Mouse (Mus musculus): ENCODE results near the gene Cux2. TPM values are rescaled to one million over a fixed set of nuclear protein-coding genes. Genes with fewer than 3 reads are reported as not detected.
A peak's percentile ranks its signal among the peaks of the same experiment; 100 is the strongest.
"Not testable (repeated sequence)": the region's sequence is repeated elsewhere in the genome, so short reads cannot be mapped to it uniquely, and the experiment has no call there.

Gene Cux2
- polyA plus RNA-seq, 1 experiment from 2014 or later: 19.7 TPM

DNA sequence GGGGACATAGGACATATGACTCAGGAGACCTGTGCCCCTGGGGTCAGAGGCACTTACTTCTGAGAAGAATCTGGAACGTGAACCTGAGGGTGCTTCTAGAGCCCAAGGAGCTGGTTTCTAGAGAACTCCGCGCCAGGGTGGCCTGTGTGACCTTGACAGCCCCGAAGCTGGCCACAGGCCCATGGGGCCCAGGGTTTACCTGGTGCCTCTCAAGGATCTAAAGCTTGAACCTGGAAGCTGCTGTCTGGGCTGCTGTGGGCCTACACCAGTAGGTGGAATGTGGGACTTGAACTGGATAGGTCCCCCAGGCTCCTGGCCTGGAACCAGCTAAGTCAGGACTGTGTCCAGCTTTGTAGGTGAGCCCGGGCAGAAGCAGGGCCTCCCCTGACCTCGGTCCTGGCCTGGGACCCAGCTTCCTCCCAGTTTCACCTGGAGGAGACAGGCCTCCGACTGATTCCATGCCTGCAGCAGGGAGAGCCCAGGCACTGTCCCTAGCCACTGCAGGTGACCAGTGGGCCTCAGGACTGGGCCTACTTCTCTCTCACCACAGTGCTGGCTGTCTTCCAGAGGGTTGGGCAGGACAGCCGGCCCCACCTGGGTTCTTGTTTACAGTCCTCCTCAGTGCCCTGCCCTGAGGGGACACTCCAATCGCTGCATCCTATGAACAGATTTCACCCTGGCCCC is 196.4 kb downstream of the Cux2 start:
- H3K9me3 ChIP-seq: no peaks in the 10 kb centered on the region
- peaks cover 36% of the 10 kb centered on the region for H3K4me1 ChIP-seq
- no peak overlapping the region for H3K4me2 ChIP-seq (replicated peaks)
- H3K4me3 ChIP-seq: no peak overlapping the region
- 87% methylated on average over 9 of the region's 9 CpGs for WGBS
- H3K27ac ChIP-seq (replicated peaks): 0 out of 2 replicates have a peak overlapping the region, but pooled peaks have one; percentile 46
- no peak for ATAC-seq (ENCODE audit: low FRiP score, low read depth)
- peaks cover 44% of the 10 kb centered on the region for H3K36me3 ChIP-seq
- no peaks in the 10 kb centered on the region for H3K27me3 ChIP-seq
- H3K9ac ChIP-seq (replicated peaks): no peak overlapping the region

DNA sequence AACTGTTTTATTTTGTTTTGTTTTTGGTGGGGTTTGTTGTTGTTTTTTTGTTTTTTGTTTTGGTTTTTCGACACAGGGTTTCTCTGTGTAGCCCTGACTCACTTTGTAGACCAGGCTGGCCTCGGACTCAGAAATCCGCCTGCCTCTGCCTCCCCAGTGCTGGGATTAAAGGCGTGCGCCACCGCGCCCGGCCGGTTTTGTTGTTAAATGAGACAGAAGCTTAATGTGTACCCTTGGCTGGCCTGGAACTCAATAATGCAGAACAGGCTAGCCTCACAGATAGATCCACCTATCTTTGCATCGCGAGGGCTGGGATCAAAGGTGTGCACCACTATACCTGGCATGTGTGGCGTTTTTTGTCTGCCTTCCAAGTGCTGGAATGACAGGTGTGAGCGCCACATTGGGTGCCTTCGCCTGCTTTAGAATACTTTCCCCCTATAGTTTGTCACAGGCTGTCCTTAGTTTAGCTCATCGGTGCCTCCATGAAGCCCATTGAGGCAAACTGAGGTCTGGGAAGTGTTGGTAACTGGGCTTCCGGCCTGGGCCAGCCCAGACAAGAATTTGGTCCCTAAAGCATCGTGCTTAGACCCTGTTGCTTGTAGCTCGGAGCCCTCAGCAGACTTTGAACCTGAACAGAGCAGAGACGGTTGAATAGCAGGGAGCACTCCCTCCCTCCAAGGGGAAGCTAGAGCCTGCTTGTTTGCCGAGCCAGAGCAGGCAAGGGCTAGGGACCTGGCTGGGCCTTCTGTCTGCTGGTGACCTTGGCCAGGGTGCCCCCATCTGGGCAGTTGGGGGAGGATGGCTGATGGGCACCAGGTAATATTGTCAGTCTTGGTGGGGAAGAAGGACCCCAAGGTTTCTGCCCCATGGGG is 200.2 kb downstream of the Cux2 start:
- no peak for ATAC-seq (ENCODE audit: low FRiP score, low read depth)
- H3K36me3 ChIP-seq: peaks cover 36% of the 10 kb centered on the region
- H3K27ac ChIP-seq (replicated peaks): peak overlapping the region; percentile 26; the same call in 1 of the 2 replicates
- H3K4me2 ChIP-seq (replicated peaks): peak overlapping the region; percentile 62
- H3K4me3 ChIP-seq: peak overlapping the region; percentile 77
- no peaks in the 10 kb centered on the region for H3K9me3 ChIP-seq
- 45% methylated on average over 20 of the region's 20 CpGs for WGBS
- peaks cover 44% of the 10 kb centered on the region for H3K4me1 ChIP-seq
- peaks cover 17% of the 10 kb centered on the region for H3K27me3 ChIP-seq
- H3K9ac ChIP-seq (replicated peaks): peak overlapping the region; percentile 92

DNA sequence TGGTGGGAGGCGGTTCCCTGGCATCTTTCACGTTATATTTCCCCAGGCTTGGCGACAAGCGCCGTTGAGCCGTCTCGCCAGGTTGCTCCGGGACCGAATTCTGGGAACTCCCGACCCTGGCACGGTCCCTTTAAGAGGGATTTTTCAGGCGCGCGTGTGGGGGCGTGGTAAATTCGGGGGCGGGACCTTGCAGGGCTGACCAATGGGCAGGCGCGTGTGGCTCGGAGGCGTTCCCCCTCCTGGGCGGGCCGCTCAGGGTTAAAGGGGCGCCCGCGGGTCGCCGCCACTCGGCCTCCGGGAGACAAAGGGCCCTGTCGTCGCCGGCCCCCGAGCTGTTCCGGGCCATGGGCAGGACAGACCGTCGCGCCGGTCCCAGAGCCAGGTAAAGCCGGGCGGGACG is 201.2 kb downstream of the Cux2 start, which contains the start of gene Pheta1:
Gene Pheta1, plus strand, starts transcription at position 242 of the 400 bp plus-strand sequence.
- WGBS: under 1% methylated on average over 40 of the region's 42 CpGs
- H3K9ac ChIP-seq (replicated peaks): peak within 1 kb of the TSS; percentile 92

DNA sequence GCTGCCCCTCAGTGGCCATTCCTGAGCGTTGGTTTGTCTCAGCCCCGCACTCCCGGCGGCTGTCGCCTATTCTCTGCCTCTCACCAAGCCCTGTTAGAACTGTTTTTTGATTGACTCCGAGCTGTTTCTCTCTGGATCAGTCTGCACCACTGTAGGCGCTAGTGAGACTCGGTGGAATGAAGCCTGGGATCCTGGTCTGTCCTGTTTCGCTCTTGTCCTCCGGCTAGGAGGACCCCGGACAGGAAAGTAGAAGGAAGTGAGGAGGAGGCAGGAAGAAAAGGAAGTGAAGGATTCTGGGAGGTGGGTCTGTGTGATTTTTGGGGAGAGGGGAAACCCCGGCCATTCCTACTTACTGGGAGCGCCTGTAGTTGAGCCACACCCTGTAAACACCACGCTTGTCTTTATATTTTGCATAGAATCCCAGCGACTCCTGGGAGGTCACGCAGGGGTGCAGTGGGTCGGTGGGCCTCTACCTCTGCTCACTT is 201.8 kb downstream of the Cux2 start:
- Histone ChIP-seq H3K4me1 (peaks cover 33% of the 10 kb centered on the region), H3K4me2 (replicated peaks) (peak overlapping the region; percentile 62), H3K9me3 (no peaks in the 10 kb centered on the region), H3K9ac (replicated peaks) (peak overlapping the region; percentile 53), H3K4me3 (peak overlapping the region; percentile 77), H3K36me3 (peaks cover 21% of the 10 kb centered on the region), H3K27ac (replicated peaks) (peak overlapping the region; percentile 73), H3K27me3 (peaks cover 32% of the 10 kb centered on the region)
- 0 out of 2 replicates have a peak, but pooled peaks have one; percentile 45 for ATAC-seq (ENCODE audit: low FRiP score, low read depth)
- 0% methylated on average over 17 of the region's 17 CpGs for WGBS

More for the DNA sequence above, 201.2 kb downstream of the Cux2 start, which contains the start of gene Pheta1:
- Histone ChIP-seq H3K9me3 (no peaks in the 10 kb centered on the region), H3K4me2 (replicated peaks) (peak within 1 kb of the TSS; percentile 62), H3K4me3 (peak within 1 kb of the TSS; percentile 77), H3K4me1 (peaks cover 34% of the 10 kb centered on the region), H3K27ac (replicated peaks) (peak within 1 kb of the TSS; percentile 73), H3K27me3 (peaks cover 25% of the 10 kb centered on the region), H3K36me3 (peaks cover 27% of the 10 kb centered on the region)
- peak; percentile 94 for ATAC-seq (ENCODE audit: low FRiP score, low read depth)

DNA sequence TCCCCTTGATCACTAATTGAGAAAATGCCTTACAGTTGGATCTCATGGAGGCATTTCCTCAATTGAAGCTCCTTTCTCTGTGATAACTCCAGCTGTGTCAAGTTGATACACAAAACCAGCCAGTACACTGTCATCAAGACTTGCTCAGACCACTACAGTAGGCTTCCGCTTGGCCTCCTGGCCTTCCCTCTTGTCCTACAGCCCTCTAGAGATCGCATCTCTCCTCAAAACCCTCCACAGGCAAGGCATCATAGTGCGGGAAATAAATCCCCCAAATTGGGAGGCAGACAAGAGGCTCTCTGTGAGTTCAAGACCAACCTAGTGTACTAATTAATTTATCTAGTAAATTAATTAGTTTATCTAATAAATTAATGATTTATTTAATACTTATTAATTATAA is 202.6 kb downstream of the Cux2 start:
- Histone ChIP-seq H3K27me3 (peaks cover 38% of the 10 kb centered on the region), H3K4me1 (peaks cover 38% of the 10 kb centered on the region), H3K36me3 (peaks cover 13% of the 10 kb centered on the region)
- WGBS: 81% methylated on average over 3 of the region's 3 CpGs
- not testable (repeated sequence) for H3K9me3 ChIP-seq; H3K4me3 ChIP-seq; H3K9ac ChIP-seq (replicated peaks); ATAC-seq (ENCODE audit: low FRiP score, low read depth); H3K27ac ChIP-seq (replicated peaks); H3K4me2 ChIP-seq (replicated peaks)

DNA sequence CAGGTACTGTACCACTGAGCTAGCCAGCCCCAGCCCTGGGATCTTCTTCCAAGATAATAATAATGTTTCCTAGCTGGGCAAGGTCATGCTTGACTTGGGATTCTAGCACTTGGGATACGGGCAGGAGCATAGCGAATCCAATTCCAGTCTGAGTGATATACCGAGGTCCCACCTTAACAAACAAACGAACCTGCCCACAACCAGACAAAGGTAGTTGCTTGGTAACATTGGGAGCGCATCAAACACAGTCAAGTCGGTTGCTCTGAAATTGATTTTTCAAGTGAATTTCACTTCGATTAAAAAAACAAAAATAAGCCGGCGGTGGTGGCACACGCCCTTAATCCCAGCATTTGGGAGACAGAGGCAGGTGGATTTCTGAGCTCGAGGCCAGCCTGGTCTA is 203.6 kb downstream of the Cux2 start:
- peaks cover 38% of the 10 kb centered on the region for H3K4me1 ChIP-seq
- no peak overlapping the region for H3K9ac ChIP-seq (replicated peaks)
- H3K27ac ChIP-seq (replicated peaks): no peak overlapping the region
- H3K27me3 ChIP-seq: peaks cover 47% of the 10 kb centered on the region
- WGBS: 83% methylated on average over 11 of the region's 11 CpGs
- peaks cover 3% of the 10 kb centered on the region; the same call in 1 of the 2 replicates for H3K36me3 ChIP-seq
- H3K4me3 ChIP-seq: no peak overlapping the region
- H3K9me3 ChIP-seq: no peaks in the 10 kb centered on the region
- no peak for ATAC-seq (ENCODE audit: low FRiP score, low read depth)
- H3K4me2 ChIP-seq (replicated peaks): no peak overlapping the region

DNA sequence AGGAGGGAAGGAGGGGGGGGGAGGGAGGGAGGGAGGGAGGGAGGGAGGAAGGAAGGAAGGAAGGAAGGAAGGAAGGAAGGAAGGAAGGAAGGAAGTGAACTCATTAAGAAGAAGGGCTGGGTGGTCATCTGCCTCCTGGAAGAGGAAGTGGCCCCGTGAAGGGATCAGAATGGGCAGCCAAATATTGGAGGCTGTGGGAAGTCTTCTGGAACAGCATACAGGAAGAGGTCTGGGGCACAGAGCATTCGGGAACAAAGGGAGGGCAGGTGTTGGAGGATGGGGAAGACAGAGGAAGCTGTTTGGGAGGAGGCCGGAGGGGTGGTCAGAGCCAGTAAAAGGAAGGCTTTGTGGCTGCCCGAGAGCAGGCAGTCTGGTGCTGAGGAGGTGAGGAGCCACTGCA is 204.5 kb downstream of the Cux2 start:
- 42% methylated on average over 4 of the region's 4 CpGs for WGBS
- Histone ChIP-seq H3K36me3 (no peaks in the 10 kb centered on the region), H3K27ac (replicated peaks) (0 out of 2 replicates have a peak overlapping the region, but pooled peaks have one; percentile 3), H3K4me2 (replicated peaks) (no peak overlapping the region), H3K4me3 (no peak overlapping the region), H3K27me3 (peaks cover 55% of the 10 kb centered on the region), H3K9ac (replicated peaks) (no peak overlapping the region), H3K4me1 (peaks cover 29% of the 10 kb centered on the region), H3K9me3 (no peaks in the 10 kb centered on the region)
- no peak for ATAC-seq (ENCODE audit: low FRiP score, low read depth)

DNA sequence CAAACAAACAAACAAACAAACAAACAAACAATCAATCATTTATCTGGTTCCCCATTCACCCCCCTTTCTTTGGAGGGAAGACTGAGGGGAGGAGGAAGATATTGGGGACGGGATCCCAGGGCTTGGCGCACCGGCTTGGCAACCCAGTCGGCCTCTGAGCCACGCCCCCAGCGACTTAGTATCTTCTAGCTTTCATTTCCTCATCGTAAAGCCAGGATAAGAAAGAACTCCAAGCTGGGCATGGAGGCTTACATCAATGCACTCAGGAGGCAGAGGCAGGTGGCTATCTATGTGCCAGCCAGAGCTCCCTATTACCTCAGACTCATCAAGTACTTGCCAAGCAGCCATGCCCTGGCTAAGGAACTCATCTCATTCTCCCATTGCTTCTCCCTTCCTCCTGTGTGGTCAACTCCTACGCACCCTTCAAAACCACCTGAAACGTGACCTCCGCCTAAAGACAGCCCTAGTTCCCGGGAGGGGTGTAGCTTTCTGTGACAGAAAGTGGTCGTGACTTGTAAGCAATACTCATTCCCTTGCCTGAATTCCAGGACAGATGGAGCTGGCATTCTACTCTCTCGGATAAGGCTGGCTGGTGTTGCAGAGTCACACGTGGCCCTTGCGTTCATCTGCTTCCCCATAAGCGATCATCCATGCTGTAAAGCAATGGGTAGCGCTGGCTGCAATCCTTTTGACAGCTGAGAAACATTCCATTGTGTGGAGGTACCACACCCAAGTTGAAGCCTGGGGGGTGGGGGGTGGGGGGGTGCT is 206.6 kb downstream of the Cux2 start:
- Histone ChIP-seq H3K4me1 (peaks cover 24% of the 10 kb centered on the region), H3K9me3 (no peaks in the 10 kb centered on the region), H3K27ac (replicated peaks) (no peak overlapping the region), H3K27me3 (peaks cover 72% of the 10 kb centered on the region), H3K36me3 (no peaks in the 10 kb centered on the region), H3K9ac (replicated peaks) (peak overlapping the region; percentile 51; the same call in 1 of the 2 replicates), H3K4me2 (replicated peaks) (peak overlapping the region; percentile 67), H3K4me3 (peak overlapping the region; percentile 43)
- no peak for ATAC-seq (ENCODE audit: low FRiP score, low read depth)
- WGBS: 16% methylated on average over 17 of the region's 17 CpGs

DNA sequence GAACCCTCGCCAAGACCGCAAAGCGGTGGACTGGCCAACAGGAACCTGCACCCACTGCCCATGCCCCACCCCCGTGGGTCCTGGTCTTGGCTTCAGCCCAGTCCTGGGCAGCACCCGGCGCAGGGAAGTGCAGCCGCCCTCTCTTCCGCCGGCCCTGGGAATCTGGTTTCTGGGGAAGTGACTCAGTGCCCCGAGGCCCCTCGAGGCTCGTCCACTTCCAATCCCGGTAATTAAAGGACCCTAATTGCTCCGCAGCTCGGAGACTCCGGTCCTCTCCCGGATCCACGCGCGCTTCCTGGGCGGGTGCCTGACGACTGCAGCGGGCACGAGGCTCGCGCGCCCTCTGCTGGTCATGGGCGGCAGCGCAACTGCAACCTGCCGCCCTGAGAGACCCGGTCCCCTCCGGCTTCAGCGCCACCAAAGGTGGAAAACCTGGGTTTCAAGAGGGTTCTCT is 207.2 kb downstream of the Cux2 start:
- ATAC-seq (ENCODE audit: low FRiP score, low read depth): peak; percentile 62
- H3K27ac ChIP-seq (replicated peaks): no peak overlapping the region
- WGBS: 2% methylated on average over 33 of the region's 33 CpGs
- peaks cover 78% of the 10 kb centered on the region for H3K27me3 ChIP-seq
- peak overlapping the region; percentile 43 for H3K4me3 ChIP-seq
- H3K9me3 ChIP-seq: no peaks in the 10 kb centered on the region
- H3K4me2 ChIP-seq (replicated peaks): peak overlapping the region; percentile 67
- peaks cover 24% of the 10 kb centered on the region for H3K4me1 ChIP-seq
- H3K36me3 ChIP-seq: no peaks in the 10 kb centered on the region
- peak overlapping the region; percentile 51 for H3K9ac ChIP-seq (replicated peaks)

DNA sequence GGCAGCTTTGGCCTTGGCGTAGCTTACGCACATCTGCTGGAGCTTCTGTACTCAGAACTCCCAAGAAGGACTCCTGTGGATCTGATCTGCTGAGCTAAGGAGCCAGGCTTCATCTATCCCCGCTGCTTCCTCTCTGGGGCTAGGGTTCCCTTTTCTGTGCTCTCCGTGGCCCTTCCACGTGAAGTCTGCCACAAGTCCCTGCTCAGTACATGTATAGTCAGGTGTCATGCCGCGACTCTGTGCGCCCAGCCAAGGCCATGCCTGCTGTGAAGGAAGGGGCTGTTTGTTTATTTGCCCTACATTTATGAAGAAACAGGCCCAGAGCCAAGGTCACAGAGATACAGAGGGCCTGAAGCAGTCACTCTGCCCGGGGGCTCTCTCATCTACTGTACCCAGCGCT is 207.9 kb downstream of the Cux2 start:
- 46% methylated on average over 10 of the region's 10 CpGs for WGBS
- no peak for ATAC-seq (ENCODE audit: low FRiP score, low read depth)
- Histone ChIP-seq H3K27me3 (peaks cover 85% of the 10 kb centered on the region), H3K4me1 (peaks cover 31% of the 10 kb centered on the region), H3K27ac (replicated peaks) (no peak overlapping the region), H3K4me2 (replicated peaks) (peak overlapping the region; percentile 67; the same call in 1 of the 2 replicates), H3K4me3 (no peak overlapping the region), H3K9me3 (no peaks in the 10 kb centered on the region), H3K9ac (replicated peaks) (no peak overlapping the region), H3K36me3 (no peaks in the 10 kb centered on the region)

DNA sequence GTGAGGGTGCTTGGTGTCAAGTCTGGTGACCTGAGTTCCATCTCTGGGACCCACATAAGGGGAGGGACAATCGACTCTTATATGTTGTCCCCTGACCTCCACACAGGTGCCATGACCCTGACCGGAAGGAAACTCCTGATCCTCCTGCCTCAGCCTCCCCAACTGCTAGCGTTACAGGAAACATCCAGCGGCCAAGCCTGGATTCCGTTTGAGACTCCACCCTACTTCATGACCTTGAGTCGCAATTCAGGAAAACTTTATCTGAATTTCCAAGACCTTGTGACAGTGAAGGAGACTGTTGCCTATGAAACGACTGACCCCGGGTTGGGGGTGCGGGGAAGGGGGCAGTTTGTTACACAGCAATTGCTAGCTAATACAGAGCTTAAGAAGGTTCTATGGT is 208.4 kb downstream of the Cux2 start:
- no peak overlapping the region for H3K27ac ChIP-seq (replicated peaks)
- H3K9me3 ChIP-seq: no peaks in the 10 kb centered on the region
- no peak for ATAC-seq (ENCODE audit: low FRiP score, low read depth)
- peaks cover 86% of the 10 kb centered on the region for H3K27me3 ChIP-seq
- peaks cover 32% of the 10 kb centered on the region for H3K4me1 ChIP-seq
- H3K4me3 ChIP-seq: no peak overlapping the region
- no peaks in the 10 kb centered on the region for H3K36me3 ChIP-seq
- WGBS: 93% methylated on average over 9 of the region's 9 CpGs
- H3K4me2 ChIP-seq (replicated peaks): no peak overlapping the region
- H3K9ac ChIP-seq (replicated peaks): no peak overlapping the region
